Mouse (Mus musculus) gastrocnemius, postnatal 4 days (tissue): ENCODE data around the gene Polrmt. TPM values are rescaled to one million over a fixed set of nuclear protein-coding genes. Genes with fewer than 3 reads are reported as not detected.

Source experiments
- DNase-seq, 2 experiments: peaks; one replicate each; pipeline ENCODE4 v3.0.0; 2021 to 2022; ENCODE audit warnings: low spot score in 2 of 2, mixed read lengths in 2 of 2
- total RNA-seq, 2 experiments: library from RNA; stranded (reverse); gene quantifications; 2 replicates each; pipeline ENCODE4 v1.2.3; 2021

The Polrmt gene
- total RNA-seq, 2 experiments from 2014 or later = 25.5 to 27.8 TPM

DNA sequence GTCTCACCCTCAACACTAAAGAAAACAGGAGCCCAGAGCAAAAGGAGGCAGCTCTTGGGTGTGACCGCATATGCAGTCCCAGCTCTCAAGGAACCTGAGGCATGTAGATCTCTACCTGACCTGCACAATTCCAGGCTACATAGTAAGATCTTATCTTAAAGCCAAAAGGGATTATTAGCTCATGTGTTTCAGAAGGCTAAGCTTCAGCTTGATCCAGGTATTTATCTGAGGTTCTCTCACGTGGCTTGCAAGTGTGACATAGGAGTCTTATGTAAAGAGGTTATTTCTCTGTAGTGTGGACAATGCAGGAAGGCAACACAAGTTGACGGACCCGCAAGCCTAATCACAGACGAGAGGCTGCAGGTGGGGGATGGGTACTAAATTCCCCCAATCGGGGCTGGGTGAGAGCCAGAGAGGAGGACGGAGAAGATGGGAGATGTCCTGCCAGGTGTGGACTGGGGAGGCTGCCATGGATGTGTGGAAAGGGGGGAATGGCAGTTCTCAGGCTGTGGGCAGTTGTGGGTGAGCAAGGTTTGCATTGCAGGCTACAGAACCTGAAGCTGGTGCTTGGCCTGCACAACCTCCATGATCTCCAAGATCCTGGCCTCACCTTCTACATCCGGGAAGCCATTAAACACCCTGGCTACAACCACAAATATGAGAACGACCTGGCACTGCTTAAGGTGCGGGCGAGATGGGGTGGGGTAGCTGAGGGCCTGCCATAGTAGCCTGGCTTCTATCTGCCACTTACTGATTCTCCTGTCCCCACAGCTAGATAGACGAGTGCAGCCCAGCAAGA is 52.6 kb downstream of the Polrmt start:
- DNase-seq = no peak

- DNase-seq = no peak
Observed at GRCm38 (mm10) chr10:79691986-79692548, 54.3 kb downstream of the Polrmt start.

DNA sequence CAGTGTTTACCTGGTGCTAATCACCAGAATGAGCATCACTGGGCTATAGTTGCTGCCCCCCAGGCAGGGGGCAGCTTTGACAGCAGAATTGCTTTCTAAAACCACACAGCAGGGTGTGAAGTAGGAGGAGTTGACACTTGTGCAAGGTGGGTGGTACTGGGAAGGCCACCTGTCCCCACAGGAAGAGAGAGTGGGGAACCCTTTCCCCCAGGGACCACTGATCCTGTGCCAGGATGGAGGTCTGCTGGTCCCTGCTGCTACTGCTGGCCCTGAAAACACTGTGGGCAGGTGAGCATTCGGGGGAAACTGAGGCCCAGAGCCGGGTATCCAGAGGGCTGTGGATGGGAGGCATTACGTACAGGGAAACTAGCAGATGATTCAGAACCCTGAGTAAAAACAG is 57.2 kb downstream of the Polrmt start:
- peak in 1 of 2 experiments; percentile 8 for DNase-seq

GRCm38 (mm10) chr10:79688720-79689119 is 57.7 kb downstream of the Polrmt start, which contains the start of gene Gzmm:
Gene Gzmm, plus strand, starts transcription at chr10:79689020.
- no peak for DNase-seq

GRCm38 (mm10) chr10:79687513-79687912 is 58.9 kb downstream of the Polrmt start:
- DNase-seq = no peak

DNA sequence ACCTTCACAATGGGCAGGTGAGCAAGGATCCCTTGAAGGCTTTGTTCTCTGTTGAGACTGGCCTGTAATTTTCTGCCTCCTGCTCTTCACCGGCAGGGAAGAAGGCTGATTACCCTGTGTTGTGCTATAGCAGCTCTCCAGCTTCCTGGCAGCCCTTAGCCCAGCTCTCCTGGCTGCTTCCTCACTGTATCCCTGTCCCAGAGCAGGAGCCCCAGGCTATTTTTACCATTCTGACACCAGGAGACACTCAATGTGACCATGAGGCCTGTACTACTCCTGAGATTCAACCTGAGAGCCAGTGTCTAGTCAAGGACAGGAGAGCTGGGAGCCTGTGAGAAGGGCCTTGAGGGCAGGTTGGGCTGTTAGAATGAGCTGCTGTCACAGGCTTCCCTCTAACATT is 59.7 kb downstream of the Polrmt start:
- no peak for DNase-seq

DNA sequence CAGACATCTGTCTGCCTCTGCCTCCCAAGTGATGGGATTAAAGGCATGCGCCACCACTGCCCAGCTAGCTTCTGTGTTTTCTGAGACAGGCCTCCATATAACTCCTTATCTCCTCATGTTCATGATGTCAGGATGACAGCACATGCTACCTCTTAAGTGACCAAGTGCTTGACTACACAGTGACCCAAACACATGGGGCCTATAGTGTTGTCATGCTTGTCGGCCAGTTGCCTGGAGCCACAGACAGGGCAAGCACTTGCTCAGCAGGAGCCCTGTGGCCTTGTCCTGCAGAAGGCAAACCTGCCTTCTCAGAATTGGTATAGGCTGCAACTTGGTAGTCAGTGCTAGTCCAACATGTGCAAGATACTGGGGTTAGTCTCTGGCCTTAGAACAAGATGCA is 60.2 kb downstream of the Polrmt start:
- no peak for DNase-seq

Other genes with a start within 250 kb of the Polrmt start
- 1 to 10 TPM; 4.5 to 4.6 TPM for gene Plpp2, start 212.8 kb downstream of the Polrmt start, total RNA-seq
- 10 to 100 TPM; 24.0 to 25.4 TPM for gene Mier2, start 191.4 kb downstream of the Polrmt start, total RNA-seq
- not detected for gene Theg, start 159.2 kb downstream of the Polrmt start, total RNA-seq
- gene C2cd4c, start 132.6 kb downstream of the Polrmt start, total RNA-seq = under 1 TPM; 0.07 to 0.13 TPM
- gene Shc2, start 108.7 kb downstream of the Polrmt start, total RNA-seq = 1 to 10 TPM; 5.8 to 5.9 TPM
- gene Odf3l2, start 100.8 kb downstream of the Polrmt start, total RNA-seq = not detected
- gene Madcam1, start 82.0 kb downstream of the Polrmt start, total RNA-seq = under 1 TPM in 1 of 2 experiments, not detected in 1; 0.39 TPM
- 10 to 100 TPM; 21.2 to 21.6 TPM for gene Tpgs1, start 77.2 kb downstream of the Polrmt start, total RNA-seq
- 100 to 1,000 TPM; 307 to 315 TPM for gene Cdc34, start 64.4 kb downstream of the Polrmt start, total RNA-seq
- 1 to 10 TPM; 2.5 to 3.8 TPM for gene Gzmm, start 57.6 kb downstream of the Polrmt start, total RNA-seq
- gene Bsg, start 42.1 kb downstream of the Polrmt start, total RNA-seq = 100 to 1,000 TPM; 390 to 392 TPM
- under 1 TPM; 0.96 TPM for gene Hcn2, start 29.9 kb downstream of the Polrmt start, total RNA-seq
- gene Fgf22, start 8.5 kb upstream of the Polrmt start, total RNA-seq = not detected
- gene Rnf126, start 20.4 kb upstream of the Polrmt start, total RNA-seq = 10 to 100 TPM; 45.0 to 52.5 TPM
- 1 to 10 TPM; 1.1 to 2.1 TPM for gene Fstl3, start 30.7 kb upstream of the Polrmt start, total RNA-seq
- gene Prss57, start 44.4 kb upstream of the Polrmt start, total RNA-seq = not detected
- gene Palm, start 47.0 kb upstream of the Polrmt start, total RNA-seq = 10 to 100 TPM; 42.1 to 50.8 TPM
- gene Misp, start 74.4 kb upstream of the Polrmt start, total RNA-seq = under 1 TPM in 1 of 2 experiments, not detected in 1; 0.42 TPM
- 100 to 1,000 TPM; 167 to 170 TPM for gene Ptbp1, start 107.8 kb upstream of the Polrmt start, total RNA-seq
- under 1 TPM in 1 of 2 experiments, not detected in 1; 0.47 TPM for gene Prtn3, start 127.9 kb upstream of the Polrmt start, total RNA-seq
- gene Plppr3, start 128.1 kb upstream of the Polrmt start, total RNA-seq = 1 to 10 TPM; 1.2 to 1.3 TPM
- gene Elane, start 139.7 kb upstream of the Polrmt start, total RNA-seq = under 1 TPM in 1 of 2 experiments, not detected in 1; 0.29 TPM
- gene Cfd, start 144.3 kb upstream of the Polrmt start, total RNA-seq = 100 to 1,000 TPM in 1 of 2 experiments, 10 to 100 TPM in 1; 85.8 to 154 TPM
- 10 to 100 TPM; 39.4 to 41.1 TPM for gene Med16, start 162.3 kb upstream of the Polrmt start, total RNA-seq
- not detected for gene Gm26602, start 164.3 kb upstream of the Polrmt start, total RNA-seq
- gene Kiss1r, start 170.4 kb upstream of the Polrmt start, total RNA-seq = under 1 TPM; 0.41 to 0.56 TPM
- 100 to 1,000 TPM in 1 of 2 experiments, 10 to 100 TPM in 1; 97.9 to 102 TPM for gene R3hdm4, start 174.6 kb upstream of the Polrmt start, total RNA-seq
- 1 to 10 TPM; 4.5 to 4.9 TPM for gene Arid3a, start 180.5 kb upstream of the Polrmt start, total RNA-seq
- 10 to 100 TPM; 27.7 to 28.3 TPM for gene Wdr18, start 213.6 kb upstream of the Polrmt start, total RNA-seq
- gene Grin3b, start 224.1 kb upstream of the Polrmt start, total RNA-seq = under 1 TPM; 0.10 to 0.27 TPM
- 100 to 1,000 TPM; 109 to 119 TPM for gene Tmem259, start 237.7 kb upstream of the Polrmt start, total RNA-seq
- gene Cnn2, start 242.0 kb upstream of the Polrmt start, total RNA-seq = 10 to 100 TPM; 51.0 to 55.0 TPM
- gene Abca7, start 249.9 kb upstream of the Polrmt start, total RNA-seq = 1 to 10 TPM; 4.8 to 4.9 TPM